Mouse (Mus musculus) C2C12 (cell line): ENCODE measurements around the gene Cnot9.

ENCODE experiments used
- CTCF ChIP-seq: IDR thresholded peaks from one replicate; pipeline ENCODE4 v1.5.1; 2011; ENCODE audit not compliant: control insufficient read depth, insufficient read depth, insufficient read length
- MYOG ChIP-seq: IDR thresholded peaks from one replicate; pipeline ENCODE4 v1.6.1; 2011; ENCODE audit not compliant: control insufficient read depth, insufficient read length; ENCODE audit errors: extremely low read depth
- USF1 ChIP-seq: IDR thresholded peaks from one replicate; pipeline ENCODE4 v1.6.1; 2011; ENCODE audit warnings: low read depth, mild to moderate bottlenecking, control low read depth, moderate library complexity

- TF ChIP-seq CTCF (no peak), USF1 (no peak), MYOG (no peak)
Observed at GRCm38 (mm10) chr1:74501106-74501505, 4.8 kb upstream of the Cnot9 start.
